Mouse (Mus musculus) embryonic facial prominence, embryonic 15.5 days (tissue): ENCODE data around the gene Hrh1. TPM values are rescaled to one million over a fixed set of nuclear protein-coding genes. Genes with fewer than 3 reads are reported as not detected.

Experiments used
- ATAC-seq: fragments of 200-750 bp; cut with Nextera tagmentation; 2 replicates; pipeline ENCODE4 v1.8.0; 2017; ENCODE audit warnings: low read depth, moderate TSS enrichment; ENCODE audit not compliant: insufficient number of reproducible peaks, low FRiP score, low TSS enrichment
- H3K27ac ChIP-seq: fragments of 300-500 bp; sonication (generic); replicated peaks from 2 replicates; pipeline ENCODE4 v1.5.1; 2015; ENCODE audit warnings: mild to moderate bottlenecking, inconsistent platforms
- H3K27me3 ChIP-seq: fragments of 300-500 bp; sonication (generic); 2 replicates; pipeline ENCODE4 v1.6.1; 2015; ENCODE audit warnings: inconsistent platforms
- H3K36me3 ChIP-seq: fragments of 300-500 bp; sonication (generic); 2 replicates; pipeline ENCODE4 v1.6.1; 2015; ENCODE audit warnings: mild to moderate bottlenecking, inconsistent platforms
- H3K4me1 ChIP-seq: fragments of 300-500 bp; sonication (generic); 2 replicates; pipeline ENCODE4 v1.6.1; 2015; ENCODE audit warnings: inconsistent platforms
- H3K4me2 ChIP-seq: fragments of 300-500 bp; sonication (generic); replicated peaks from 2 replicates; pipeline ENCODE4 v1.6.1; 2015; ENCODE audit warnings: mild to moderate bottlenecking, inconsistent platforms
- H3K4me3 ChIP-seq: fragments of 300-500 bp; sonication (generic); replicated peaks from 2 replicates; pipeline ENCODE4 v1.5.1; 2015; ENCODE audit warnings: mild to moderate bottlenecking, inconsistent platforms
- H3K9ac ChIP-seq: fragments of 300-500 bp; sonication (generic); 2 replicates; pipeline ENCODE4 v1.6.1; 2015; ENCODE audit warnings: inconsistent platforms
- H3K9me3 ChIP-seq: fragments of 300-500 bp; sonication (generic); replicated peaks from 2 replicates; pipeline ENCODE4 v1.6.1; 2016; ENCODE audit warnings: inconsistent platforms
- whole genome bisulfite sequencing: fragments of 180-500 bp; shearing (Covaris S2); methylation state at CpG from one replicate; pipeline ENCODE4 v1.1.7; 2015; 5-methylcytosine and 5-hydroxymethylcytosine counted together
- polyA plus RNA-seq: library from polyadenylated mRNA; unstranded; fragments of >200 nt; fragmentation: Nextera tagmentation; extraction: Ambion mirVana; gene quantifications from 2 replicates; pipeline ENCODE4 v1.2.1, GENCODE M21; 2015

Gene Hrh1
- polyA plus RNA-seq, 1 experiment from 2014 or later: 0.16 TPM

- no peaks in the 10 kb centered on the region for H3K36me3 ChIP-seq
- H3K4me3 ChIP-seq: no peak overlapping the region
- no peak overlapping the region for H3K27ac ChIP-seq
- no peaks in the 10 kb centered on the region for H3K9me3 ChIP-seq
- peaks cover 17% of the 10 kb centered on the region for H3K27me3 ChIP-seq
- 50% methylated on average over 1 of the region's 1 CpGs for WGBS
- H3K9ac ChIP-seq: no peak overlapping the region
- no peak for ATAC-seq
- 0 out of 2 replicates have a peak, but pooled peaks cover 9% of the 10 kb centered on the region for H3K4me1 ChIP-seq
- H3K4me2 ChIP-seq: no peak overlapping the region
These were observed 8.9 kb downstream of the Hrh1 start for GRCm38 (mm10) chr6:114406634-114407033.

- peaks cover 13% of the 10 kb centered on the region for H3K27me3 ChIP-seq
- no peaks in the 10 kb centered on the region for H3K36me3 ChIP-seq
- WGBS: 88% methylated on average over 7 of the region's 7 CpGs
- H3K4me3 ChIP-seq: no peak overlapping the region
- no peaks in the 10 kb centered on the region for H3K9me3 ChIP-seq
- no peak overlapping the region for H3K9ac ChIP-seq
- ATAC-seq: no peak
- H3K4me1 ChIP-seq: 0 out of 2 replicates have a peak, but pooled peaks cover 9% of the 10 kb centered on the region
- no peak overlapping the region for H3K27ac ChIP-seq
- H3K4me2 ChIP-seq: no peak overlapping the region
These were observed 9.3 kb downstream of the Hrh1 start for GRCm38 (mm10) chr6:114407049-114407448.

DNA sequence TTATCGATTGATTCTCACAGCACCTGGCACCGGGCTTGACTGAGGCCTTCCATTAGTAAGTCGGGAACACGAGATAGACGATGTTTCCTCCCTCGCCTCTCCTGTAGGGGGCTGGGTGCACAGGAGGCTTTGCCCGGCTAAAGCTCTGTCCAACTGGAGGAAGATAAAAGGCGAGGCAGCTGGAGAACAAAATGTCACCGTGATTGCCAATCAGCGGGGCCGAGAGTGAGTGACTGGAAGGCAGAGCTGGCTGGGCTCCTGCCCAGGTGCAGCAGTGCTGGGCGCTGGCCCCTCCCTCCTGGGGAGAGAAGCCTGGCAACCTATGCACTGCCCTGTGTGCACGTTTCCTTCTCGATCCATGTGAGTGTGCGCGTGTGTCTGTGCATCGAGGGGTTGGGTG lies 10.5 kb downstream of the Hrh1 start:
- H3K4me1 ChIP-seq: 0 out of 2 replicates have a peak, but pooled peaks cover 9% of the 10 kb centered on the region
- 42% methylated on average over 17 of the region's 17 CpGs for WGBS
- no peak for ATAC-seq

DNA sequence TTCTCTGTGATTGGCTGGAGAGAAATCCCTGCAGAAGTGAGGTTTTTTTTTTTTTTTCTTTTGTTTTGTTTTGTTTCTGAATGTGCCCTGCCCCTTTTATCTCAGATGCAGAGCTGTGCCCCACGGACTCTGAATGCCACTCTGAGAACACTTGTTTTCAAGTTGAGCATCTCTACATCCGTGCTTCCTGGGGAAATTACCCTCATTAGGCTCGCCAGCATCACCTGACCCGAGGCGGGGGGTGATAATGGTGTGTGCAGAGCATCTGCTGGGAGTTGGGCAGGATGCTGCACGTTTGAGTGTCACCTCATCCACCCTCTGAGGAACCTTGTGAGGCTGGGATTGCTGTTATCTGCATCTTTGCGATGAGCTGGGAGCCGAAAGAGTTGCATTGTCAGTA lies 14.2 kb downstream of the Hrh1 start:
- 48% methylated on average over 8 of the region's 8 CpGs for WGBS
- no peak for ATAC-seq

More for the DNA sequence above, 10.5 kb downstream of the Hrh1 start:
- Histone ChIP-seq H3K4me3 (no peak overlapping the region), H3K9ac (no peak overlapping the region), H3K9me3 (no peaks in the 10 kb centered on the region), H3K4me2 (no peak overlapping the region), H3K36me3 (no peaks in the 10 kb centered on the region), H3K27me3 (peaks cover 11% of the 10 kb centered on the region), H3K27ac (no peak overlapping the region)

GRCm38 (mm10) chr6:114414510-114414909 lies 16.8 kb downstream of the Hrh1 start:
- H3K9me3 ChIP-seq: no peaks in the 10 kb centered on the region
- H3K4me2 ChIP-seq: no peak overlapping the region
- H3K9ac ChIP-seq: no peak overlapping the region
- H3K4me1 ChIP-seq: no peaks in the 10 kb centered on the region
- WGBS: 45% methylated on average over 8 of the region's 8 CpGs
- no peaks in the 10 kb centered on the region for H3K27me3 ChIP-seq
- H3K27ac ChIP-seq: no peak overlapping the region
- no peaks in the 10 kb centered on the region for H3K36me3 ChIP-seq
- no peak for ATAC-seq
- H3K4me3 ChIP-seq: no peak overlapping the region

More for the DNA sequence above, 14.2 kb downstream of the Hrh1 start:
- H3K27ac ChIP-seq: no peak overlapping the region
- no peaks in the 10 kb centered on the region for H3K9me3 ChIP-seq
- H3K4me2 ChIP-seq: no peak overlapping the region
- no peak overlapping the region for H3K4me3 ChIP-seq
- peaks cover 11% of the 10 kb centered on the region; the same call in 1 of the 2 replicates for H3K27me3 ChIP-seq
- no peaks in the 10 kb centered on the region for H3K36me3 ChIP-seq
- no peak overlapping the region for H3K9ac ChIP-seq
- no peaks in the 10 kb centered on the region for H3K4me1 ChIP-seq

GRCm38 (mm10) chr6:114418037-114418436 lies 20.3 kb downstream of the Hrh1 start:
- H3K9ac ChIP-seq: no peak overlapping the region
- WGBS: 67% methylated on average over 2 of the region's 2 CpGs
- ATAC-seq: no peak
- no peaks in the 10 kb centered on the region for H3K27me3 ChIP-seq
- no peaks in the 10 kb centered on the region for H3K36me3 ChIP-seq
- no peak overlapping the region for H3K27ac ChIP-seq
- H3K4me3 ChIP-seq: no peak overlapping the region
- H3K4me2 ChIP-seq: no peak overlapping the region
- no peaks in the 10 kb centered on the region for H3K9me3 ChIP-seq
- H3K4me1 ChIP-seq: no peaks in the 10 kb centered on the region

DNA sequence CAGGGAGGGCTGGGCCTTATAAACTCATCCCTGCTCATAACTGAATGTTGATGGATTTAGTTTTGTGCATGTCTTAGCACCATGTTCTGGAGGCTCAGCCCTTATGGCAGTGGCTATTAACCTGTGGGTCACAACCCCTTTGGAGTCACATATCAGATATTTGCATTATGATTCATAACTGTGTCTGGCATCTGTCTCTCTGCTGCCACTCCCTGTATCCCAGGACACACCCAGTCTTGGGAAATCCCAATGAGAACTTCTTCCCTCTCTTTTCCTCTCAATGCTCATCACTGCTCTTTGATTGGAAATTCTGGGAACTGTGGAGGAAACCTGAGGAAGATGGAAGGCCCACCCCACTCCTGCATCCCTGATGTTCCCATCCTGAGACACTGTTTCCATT lies 23.3 kb downstream of the Hrh1 start:
- Histone ChIP-seq H3K9ac (no peak overlapping the region), H3K4me1 (no peaks in the 10 kb centered on the region), H3K4me2 (no peak overlapping the region), H3K4me3 (no peak overlapping the region), H3K27me3 (no peaks in the 10 kb centered on the region), H3K9me3 (no peaks in the 10 kb centered on the region), H3K27ac (no peak overlapping the region), H3K36me3 (no peaks in the 10 kb centered on the region)
- no peak for ATAC-seq

DNA sequence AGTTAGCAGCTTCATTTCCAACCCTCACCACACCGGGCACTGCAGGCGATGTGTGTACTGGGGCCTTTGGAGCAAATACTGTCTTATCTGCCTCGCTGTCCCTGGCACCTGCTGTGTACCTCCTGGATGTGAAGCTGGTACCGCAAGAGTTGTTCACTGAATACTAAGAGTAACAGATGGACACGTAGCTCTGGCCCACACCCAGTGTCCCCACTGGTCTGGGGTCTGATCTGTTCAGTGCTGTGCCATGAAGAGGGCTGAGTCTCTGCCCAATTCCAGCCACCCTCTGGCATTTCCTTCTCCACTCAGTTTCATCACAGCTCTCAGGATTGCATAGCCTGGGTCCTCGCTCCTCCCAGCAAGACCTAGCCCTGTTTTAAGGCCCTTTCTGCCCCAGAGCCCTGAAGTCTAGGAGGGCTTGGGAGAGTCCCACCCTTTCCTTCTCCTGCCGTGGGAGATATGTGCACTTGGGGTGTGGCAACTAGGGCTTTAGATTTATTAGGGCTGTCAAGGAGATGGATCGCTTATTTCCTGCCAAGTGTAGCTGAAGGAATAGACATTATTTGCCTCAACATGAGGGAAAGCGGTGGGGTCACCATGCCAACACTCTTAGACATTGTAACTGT lies 25.4 kb downstream of the Hrh1 start:
- Histone ChIP-seq H3K9me3 (no peaks in the 10 kb centered on the region), H3K4me2 (no peak overlapping the region), H3K4me1 (no peaks in the 10 kb centered on the region), H3K4me3 (no peak overlapping the region), H3K27me3 (no peaks in the 10 kb centered on the region), H3K27ac (no peak overlapping the region), H3K36me3 (no peaks in the 10 kb centered on the region), H3K9ac (no peak overlapping the region)
- 70% methylated on average over 9 of the region's 9 CpGs for WGBS
- no peak for ATAC-seq

DNA sequence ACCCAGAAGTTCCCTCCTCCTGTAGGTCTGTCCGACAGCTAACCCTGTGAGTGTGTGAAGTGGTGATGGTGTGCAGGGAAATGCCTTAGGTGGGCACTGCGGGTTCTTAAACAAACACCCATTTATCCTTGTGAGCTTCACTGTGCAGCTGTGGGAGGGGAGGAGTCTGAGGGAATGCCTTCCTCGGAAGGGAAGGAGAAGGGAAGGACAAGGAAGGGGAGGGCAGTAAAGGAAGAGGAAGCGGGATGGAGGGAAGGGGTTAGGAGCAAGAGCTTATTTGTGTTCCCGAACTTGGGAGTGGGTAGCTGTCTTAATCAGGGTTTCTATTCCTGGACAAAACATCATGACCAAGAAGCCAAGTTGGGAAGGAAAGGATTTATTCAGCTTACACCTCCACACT lies 27.6 kb downstream of the Hrh1 start:
- 33% methylated on average over 5 of the region's 5 CpGs for WGBS
- H3K4me2 ChIP-seq: no peak overlapping the region
- no peak overlapping the region for H3K9ac ChIP-seq
- no peak overlapping the region for H3K4me3 ChIP-seq
- no peaks in the 10 kb centered on the region for H3K27me3 ChIP-seq
- no peaks in the 10 kb centered on the region for H3K9me3 ChIP-seq
- no peak for ATAC-seq
- no peak overlapping the region for H3K27ac ChIP-seq
- no peaks in the 10 kb centered on the region for H3K4me1 ChIP-seq
- no peaks in the 10 kb centered on the region for H3K36me3 ChIP-seq

GRCm38 (mm10) chr6:114427641-114428040 lies 29.9 kb downstream of the Hrh1 start:
- ATAC-seq: no peak
- Histone ChIP-seq H3K4me1 (no peaks in the 10 kb centered on the region), H3K36me3 (no peaks in the 10 kb centered on the region), H3K9me3 (no peaks in the 10 kb centered on the region), H3K4me3 (no peak overlapping the region), H3K9ac (no peak overlapping the region), H3K27ac (no peak overlapping the region), H3K27me3 (0 out of 2 replicates have a peak, but pooled peaks cover 1% of the 10 kb centered on the region), H3K4me2 (no peak overlapping the region)
- 82% methylated on average over 13 of the region's 13 CpGs for WGBS

DNA sequence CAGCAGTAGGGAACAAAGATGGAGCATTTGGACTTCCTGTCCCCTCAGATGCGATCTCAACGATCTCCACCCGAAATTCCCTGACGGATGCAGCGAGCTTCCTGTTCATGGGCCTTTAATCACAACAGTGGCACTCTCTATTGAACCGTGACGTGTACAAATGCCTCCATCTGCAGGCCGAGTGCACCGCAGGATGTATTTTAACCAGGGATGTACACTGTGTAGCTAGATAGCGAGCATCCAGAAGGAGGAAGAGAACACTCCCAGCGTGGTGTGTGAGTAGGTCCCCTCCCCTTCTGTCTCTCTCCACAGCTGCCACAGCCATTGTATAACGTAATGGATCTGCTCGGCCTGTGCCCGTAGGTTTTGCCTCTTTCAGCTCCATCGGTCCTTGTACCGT lies 31.1 kb downstream of the Hrh1 start:
- H3K36me3 ChIP-seq: no peaks in the 10 kb centered on the region
- H3K4me3 ChIP-seq: no peak overlapping the region
- 0 out of 2 replicates have a peak, but pooled peaks cover 3% of the 10 kb centered on the region for H3K27me3 ChIP-seq
- no peaks in the 10 kb centered on the region for H3K9me3 ChIP-seq
- 64% methylated on average over 16 of the region's 16 CpGs for WGBS
- no peak overlapping the region for H3K27ac ChIP-seq
- no peak overlapping the region for H3K4me2 ChIP-seq
- ATAC-seq: no peak
- H3K4me1 ChIP-seq: no peaks in the 10 kb centered on the region
- no peak overlapping the region for H3K9ac ChIP-seq

DNA sequence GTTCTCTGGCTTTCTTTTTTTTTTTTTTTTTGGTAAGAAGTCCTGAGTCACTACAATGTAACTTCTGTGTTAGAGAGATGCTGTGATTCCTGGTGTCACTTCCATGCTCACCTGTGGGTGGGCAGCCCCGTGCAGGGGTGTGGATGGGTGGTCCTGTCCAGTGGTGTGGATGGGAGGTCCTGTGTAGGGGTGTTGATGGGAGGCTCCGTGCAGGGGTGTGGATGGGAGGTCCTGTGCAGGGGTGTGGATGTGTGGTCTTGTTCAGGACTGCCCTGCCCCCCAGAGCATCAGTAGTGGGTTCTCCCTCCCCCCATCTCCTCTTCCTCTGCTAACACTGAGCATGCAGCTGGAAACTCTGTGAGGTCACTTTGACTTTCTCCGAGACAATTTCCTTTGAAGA lies 34.9 kb downstream of the Hrh1 start:
- Histone ChIP-seq H3K4me3 (no peak overlapping the region), H3K4me2 (no peak overlapping the region), H3K9me3 (no peaks in the 10 kb centered on the region), H3K9ac (no peak overlapping the region), H3K27ac (no peak overlapping the region), H3K27me3 (0 out of 2 replicates have a peak, but pooled peaks cover 3% of the 10 kb centered on the region), H3K4me1 (no peaks in the 10 kb centered on the region), H3K36me3 (no peaks in the 10 kb centered on the region)
- 32% methylated on average over 3 of the region's 3 CpGs for WGBS
- no peak for ATAC-seq
